In the genomic region with DNA sequence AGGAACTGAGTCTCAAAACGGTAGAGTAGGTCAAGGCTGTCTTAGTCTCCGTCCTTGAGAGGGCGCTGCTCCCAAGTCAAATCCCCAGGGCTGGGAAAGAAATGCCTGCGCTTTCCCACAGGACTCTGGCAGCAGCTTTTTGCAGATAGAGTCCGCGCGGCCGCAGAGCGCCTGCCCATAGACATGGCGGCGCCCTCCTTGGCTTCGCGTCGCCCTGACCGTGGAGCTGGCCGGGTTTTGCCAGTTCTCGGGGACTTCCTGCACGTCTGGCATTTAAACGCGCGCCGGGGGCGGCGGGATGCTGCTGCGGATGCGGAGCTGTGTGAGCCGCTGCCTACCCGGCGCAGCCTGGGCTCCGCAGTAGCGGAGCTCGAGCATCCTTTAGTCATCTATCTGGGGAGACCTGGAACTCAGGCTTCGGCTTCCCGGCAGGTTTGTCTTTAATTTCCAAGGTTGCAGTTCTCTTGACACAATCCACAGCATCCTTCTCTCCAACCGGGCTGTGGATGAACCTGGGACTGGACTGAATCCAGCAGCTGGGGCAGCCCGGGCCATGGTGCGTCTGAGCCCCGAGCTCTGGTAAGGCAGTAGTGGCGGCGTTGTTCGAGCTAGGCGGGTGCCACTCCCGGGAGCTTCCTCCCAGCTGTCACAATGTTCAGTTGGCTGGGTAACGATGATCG, we compare ENCODE assay signal across 9 mouse cellular contexts. TPM values are rescaled to one million over a fixed set of nuclear protein-coding genes. Genes with fewer than 3 reads are reported as not detected.
DNase-seq lines count a peak whose midpoint lies in the region; ATAC-seq lines count a peak whose summit lies in the region.
"Had no signal": no experiment of that assay in that cellular context is flagged by ENCODE, and none has a peak within 500 bp of the region (broad histone marks: within the 10 kb centered on the region; RNA-seq: fewer than 3 reads in every experiment).

No protein-coding gene starts in this region.

- H3K4me3 ChIP-seq in embryonic facial prominence, embryonic 14.5 days (ENCODE audit: low read depth, low read length): peak overlapping the region; percentile 59
- peak overlapping the region; percentile 56 for H3K4me3 ChIP-seq in heart, embryonic 11.5 days (ENCODE audit: low read depth, low read length)
- H3K4me3 ChIP-seq in kidney, embryonic 15.5 days (replicated peaks): peak overlapping the region; percentile 64
- peak overlapping the region; percentile 54 for H3K4me3 ChIP-seq in limb, embryonic 15.5 days

- H3K9ac ChIP-seq in embryonic facial prominence, embryonic 14.5 days (ENCODE audit: low read depth, low read length): peak overlapping the region; percentile 66
- H3K9ac ChIP-seq in heart, embryonic 11.5 days (ENCODE audit: low read depth, low read length): peak overlapping the region; percentile 70
- H3K9ac ChIP-seq in kidney, embryonic 15.5 days: peak overlapping the region; percentile 51
- H3K9ac ChIP-seq in limb, embryonic 15.5 days: peak overlapping the region; percentile 40

- H3K4me2 ChIP-seq in embryonic facial prominence, embryonic 14.5 days (ENCODE audit: low read depth, low read length): peak overlapping the region; percentile 90
- H3K4me2 ChIP-seq in heart, embryonic 11.5 days: peak overlapping the region; percentile 92
- peak overlapping the region; percentile 87 for H3K4me2 ChIP-seq in kidney, embryonic 15.5 days
- peak overlapping the region; percentile 73 for H3K4me2 ChIP-seq in limb, embryonic 15.5 days

- H3K27me3 ChIP-seq in embryonic facial prominence, embryonic 14.5 days (replicated peaks; ENCODE audit: control insufficient read depth, insufficient read depth, low read length): 0 out of 2 replicates have a peak, but pooled peaks cover 6% of the 10 kb centered on the region
- H3K27me3 ChIP-seq in heart, embryonic 11.5 days (ENCODE audit: control insufficient read depth, insufficient read depth, low read length): no peaks in the 10 kb centered on the region
- peaks cover 3% of the 10 kb centered on the region; the same call in 1 of the 2 replicates for H3K27me3 ChIP-seq in kidney, embryonic 15.5 days
- H3K27me3 ChIP-seq in limb, embryonic 15.5 days: 0 out of 2 replicates have a peak, but pooled peaks cover 2% of the 10 kb centered on the region

- ATAC-seq in embryonic facial prominence, embryonic 14.5 days (ENCODE audit: low read depth): peak; percentile 96
- peak; percentile 83 for ATAC-seq in heart, embryonic 11.5 days (replicated peaks; ENCODE audit: insufficient number of reproducible peaks, low FRiP score, low TSS enrichment)
- peak; percentile 96 for ATAC-seq in kidney, embryonic 15.5 days (replicated peaks; ENCODE audit: low FRiP score)
- ATAC-seq in limb, embryonic 15.5 days (ENCODE audit: insufficient number of reproducible peaks, low FRiP score, low TSS enrichment, low read depth): peak; percentile 80
- peak; percentile 23; the same call in 1 of the 2 replicates for ATAC-seq in monocyte, adult 5-6 weeks (replicated peaks; ENCODE audit: insufficient number of reproducible peaks, low FRiP score, low TSS enrichment, poor library complexity, severe bottlenecking)

- no peaks in the 10 kb centered on the region for H3K9me3 ChIP-seq in embryonic facial prominence, embryonic 14.5 days (ENCODE audit: control insufficient read depth, low read length)
- no peaks in the 10 kb centered on the region for H3K9me3 ChIP-seq in heart, embryonic 11.5 days (replicated peaks; ENCODE audit: control insufficient read depth, low read length)
- H3K9me3 ChIP-seq in kidney, embryonic 15.5 days (replicated peaks): no peaks in the 10 kb centered on the region
- no peaks in the 10 kb centered on the region for H3K9me3 ChIP-seq in limb, embryonic 15.5 days

- DNase-seq in 3T3-L1 (ENCODE audit: low read depth, low spot score): peak; percentile 92
- DNase-seq in adrenal gland, postnatal 4 days (ENCODE audit: low spot score in 2 of 2): peak; percentile 64 to 73
- DNase-seq in embryonic facial prominence, embryonic 14.5 days (ENCODE audit: low spot score): peak; percentile 95
- DNase-seq in spleen, postnatal 36 days (ENCODE audit: low spot score in 2 of 2): peak; percentile 83 to 84

- under 1% methylated on average over 30 of the region's 45 CpGs for WGBS in embryonic facial prominence, embryonic 14.5 days
- under 1% methylated on average over 45 of the region's 45 CpGs for WGBS in heart, embryonic 11.5 days (ENCODE audit: insufficient replicate concordance)
- under 1% methylated on average over 45 of the region's 45 CpGs for WGBS in kidney, embryonic 15.5 days
- WGBS in limb, embryonic 15.5 days: under 1% methylated on average over 45 of the region's 45 CpGs

- no peaks in the 10 kb centered on the region; the same call in 1 of the 2 replicates for H3K4me1 ChIP-seq in embryonic facial prominence, embryonic 14.5 days (ENCODE audit: control insufficient read depth, insufficient read depth, low read length)
- 0 out of 2 replicates have a peak, but pooled peaks cover 4% of the 10 kb centered on the region for H3K4me1 ChIP-seq in heart, embryonic 11.5 days (ENCODE audit: control insufficient read depth, insufficient read depth, low read length)
- H3K4me1 ChIP-seq in kidney, embryonic 15.5 days: peaks cover 21% of the 10 kb centered on the region
- H3K4me1 ChIP-seq in limb, embryonic 15.5 days: peaks cover 17% of the 10 kb centered on the region

- H3K27ac ChIP-seq in embryonic facial prominence, embryonic 14.5 days (replicated peaks; ENCODE audit: low read depth, low read length): peak overlapping the region; percentile 44; the same call in 1 of the 2 replicates
- H3K27ac ChIP-seq in heart, embryonic 11.5 days (ENCODE audit: low read depth, low read length): no peak overlapping the region
- no peak overlapping the region for H3K27ac ChIP-seq in kidney, embryonic 15.5 days
- H3K27ac ChIP-seq in limb, embryonic 15.5 days: no peak overlapping the region

- no peaks in the 10 kb centered on the region for H3K36me3 ChIP-seq in embryonic facial prominence, embryonic 14.5 days (ENCODE audit: control insufficient read depth, insufficient read depth, low read length)
- H3K36me3 ChIP-seq in heart, embryonic 11.5 days (ENCODE audit: control insufficient read depth, insufficient read depth, low read length): no peaks in the 10 kb centered on the region
- no peaks in the 10 kb centered on the region for H3K36me3 ChIP-seq in kidney, embryonic 15.5 days
- H3K36me3 ChIP-seq in limb, embryonic 15.5 days: no peaks in the 10 kb centered on the region
- H3K36me3 ChIP-seq: G1E had no signal

RNA-seq across cellular contexts. Expression of gene Ehd3, which starts 0.8 kb away (rescaled TPM):
- 10 to 100 TPM; 43.6 to 49.5 TPM for total RNA-seq in adrenal gland, postnatal 4 days (2021)
- polyA plus RNA-seq in embryonic facial prominence, embryonic 14.5 days (2014; fragmentation: Nextera tagmentation; extraction: Ambion mirVana): 4.0 and 4.1 TPM in 2 replicates
- polyA plus RNA-seq in heart, embryonic 11.5 days (2014; fragmentation: Nextera tagmentation; extraction: Ambion mirVana): 3.8 and 4.4 TPM in 2 replicates
- polyA plus RNA-seq in kidney, embryonic 15.5 days (2015; fragmentation: Nextera tagmentation; extraction: Ambion mirVana): 18.2 and 21.3 TPM in 2 replicates
- polyA plus RNA-seq in limb, embryonic 15.5 days (2015; fragmentation: Nextera tagmentation; extraction: Ambion mirVana): 3.1 and 3.5 TPM in 2 replicates
- 3.0 to 10.0 TPM (median 3.4 TPM) in 3 replicates for total RNA-seq in monocyte, adult 5-6 weeks (2017)

Comparison
In these comparisons a context has a peak if more than half of its experiments do, and no peak if none do; other contexts are left out.
1. ATAC-seq: peak in every context shown above with its lines; median percentile 96 in embryonic facial prominence, embryonic 14.5 days; 96 in kidney, embryonic 15.5 days; 83 in heart, embryonic 11.5 days; 80 in limb, embryonic 15.5 days; 23 in monocyte, adult 5-6 weeks.